ENCODE assay signal across 8 mouse cellular contexts in the genomic region with DNA sequence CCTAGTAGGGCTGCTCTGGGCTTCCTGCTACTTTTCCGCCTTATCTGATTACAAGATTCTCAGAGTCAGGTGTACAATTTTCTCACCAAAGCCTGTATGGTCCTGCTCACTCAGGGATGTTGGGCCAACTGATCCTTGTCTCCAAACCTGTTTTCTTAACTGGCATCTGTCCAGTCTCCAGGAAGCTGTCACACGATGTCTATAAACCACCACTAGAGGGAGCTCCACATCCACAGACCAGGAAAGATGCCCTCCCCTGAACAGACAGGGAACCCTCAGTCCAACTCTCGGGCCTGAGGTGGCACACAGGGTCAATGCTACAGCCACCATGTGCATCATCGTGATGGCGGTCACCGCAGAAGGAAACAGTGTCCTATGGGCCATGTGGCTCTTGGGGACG. TPM values are rescaled to one million over a fixed set of nuclear protein-coding genes. Genes with fewer than 3 reads are reported as not detected.
DNase-seq lines count a peak whose midpoint lies in the region; TF ChIP-seq lines count a peak whose summit lies in the region.

No protein-coding gene starts in this region.

- TF ChIP-seq POLR2A in cortical plate, adult 2 months (IDR thresholded peaks at IDR 0.05; ENCODE audit: extremely low read depth, insufficient read depth, low read length), result no peak

- no peak overlapping the region for H3K4me3 ChIP-seq in cortical plate, adult 2 months (ENCODE audit: insufficient read depth, low read length)

- intact Hi-C loops in heart, postnatal 10 days (cut with DNase I), result loop anchor here (1.0 kb wide), 2 partner anchors 310 to 315 kb away; no protein-coding TSS in a partner anchor

- peak; percentile 89 for TF ChIP-seq CTCF in cortical plate, adult 2 months (IDR thresholded peaks at IDR 0.05; ENCODE audit: extremely low read depth, insufficient read depth, low read length)

- peak; percentile 57 for DNase-seq in heart, adult 8-10 months (ENCODE audit: low spot score)
- no peak for DNase-seq in heart, adult 11 months
- DNase-seq in adrenal gland, adult 18-20 months (ENCODE audit: low spot score in 2 of 2), result peak; percentile 28 to 30
- peak; percentile 56 to 76 for DNase-seq in heart, postnatal 10 days
- peak; percentile 60 to 70 for DNase-seq in kidney, postnatal 4 days
- peak; percentile 78 for DNase-seq in lung, postnatal 36 days
- DNase-seq in right cerebral cortex, postnatal 14 days, result peak; percentile 41

- H3K4me1 ChIP-seq in cortical plate, adult 2 months (ENCODE audit: control insufficient read depth, insufficient read depth, low read length), result no peaks in the 10 kb centered on the region

- no peak overlapping the region for H3K27ac ChIP-seq in cortical plate, adult 2 months (ENCODE audit: insufficient read depth, low read length)

RNA-seq across cellular contexts. Expression of a gene that starts 21.1 kb away (rescaled TPM):
- total RNA-seq in heart, adult 8-10 months (2022), result 10 to 100 TPM; 68.8 to 72.3 (median 71.1) TPM
- 100 to 1,000 TPM; 111 to 113 TPM for total RNA-seq in adrenal gland, adult 18-20 months (2021)
- 105 TPM in 2 replicates for polyA plus RNA-seq in cortical plate, adult 2 months (2012; rRNA removed)
- total RNA-seq in heart, postnatal 10 days (2021), result 100 to 1,000 TPM; 102 to 106 TPM

RNA-seq across cellular contexts. Expression of a gene that starts 42.0 kb away (rescaled TPM):
- not detected for total RNA-seq in heart, adult 8-10 months (2022)
- not detected for total RNA-seq in adrenal gland, adult 18-20 months (2021)
- polyA plus RNA-seq in cortical plate, adult 2 months (2012; rRNA removed), result 0.15 and 0.40 TPM in 2 replicates
- not detected for total RNA-seq in heart, postnatal 10 days (2021)
